Mouse (Mus musculus) central nervous system, embryonic 14 days (tissue): Measurements from ENCODE around the gene Gmpr. TPM values are rescaled to one million over a fixed set of nuclear protein-coding genes. Genes with fewer than 3 reads are reported as not detected.

Experiments used
- polyA plus RNA-seq: library from polyadenylated mRNA; depleted of rRNA; stranded (reverse); fragments of >200 nt; gene quantifications from 2 replicates; pipeline ENCODE4 v1.2.3, GENCODE M21; 2012; rRNA removed

Gmpr gene
- polyA plus RNA-seq = 17.9 and 20.8 TPM in 2 replicates

GRCm38 (mm10) chr13:45507274-45508229 lies at the start of gene Gmpr:
Gene Gmpr (plus strand): TSS chr13:45507444.

Other genes starting within 250 kb of the Gmpr start
- gene Mylip, start 117.7 kb upstream of the Gmpr start, polyA plus RNA-seq = 6.1 and 11.0 TPM in 2 replicates